Mouse (Mus musculus) ES-Bruce4 (cell line): ENCODE data around the gene Nceh1.

Source experiments
- CTCF ChIP-seq: IDR thresholded peaks from one replicate; pipeline ENCODE4 v1.8.1; 2011; ENCODE audit warnings: low read depth, low read length
- POLR2A ChIP-seq: IDR thresholded peaks from one replicate; pipeline ENCODE4 v1.8.1; 2011; ENCODE audit warnings: low read length; ENCODE audit not compliant: insufficient read depth

DNA sequence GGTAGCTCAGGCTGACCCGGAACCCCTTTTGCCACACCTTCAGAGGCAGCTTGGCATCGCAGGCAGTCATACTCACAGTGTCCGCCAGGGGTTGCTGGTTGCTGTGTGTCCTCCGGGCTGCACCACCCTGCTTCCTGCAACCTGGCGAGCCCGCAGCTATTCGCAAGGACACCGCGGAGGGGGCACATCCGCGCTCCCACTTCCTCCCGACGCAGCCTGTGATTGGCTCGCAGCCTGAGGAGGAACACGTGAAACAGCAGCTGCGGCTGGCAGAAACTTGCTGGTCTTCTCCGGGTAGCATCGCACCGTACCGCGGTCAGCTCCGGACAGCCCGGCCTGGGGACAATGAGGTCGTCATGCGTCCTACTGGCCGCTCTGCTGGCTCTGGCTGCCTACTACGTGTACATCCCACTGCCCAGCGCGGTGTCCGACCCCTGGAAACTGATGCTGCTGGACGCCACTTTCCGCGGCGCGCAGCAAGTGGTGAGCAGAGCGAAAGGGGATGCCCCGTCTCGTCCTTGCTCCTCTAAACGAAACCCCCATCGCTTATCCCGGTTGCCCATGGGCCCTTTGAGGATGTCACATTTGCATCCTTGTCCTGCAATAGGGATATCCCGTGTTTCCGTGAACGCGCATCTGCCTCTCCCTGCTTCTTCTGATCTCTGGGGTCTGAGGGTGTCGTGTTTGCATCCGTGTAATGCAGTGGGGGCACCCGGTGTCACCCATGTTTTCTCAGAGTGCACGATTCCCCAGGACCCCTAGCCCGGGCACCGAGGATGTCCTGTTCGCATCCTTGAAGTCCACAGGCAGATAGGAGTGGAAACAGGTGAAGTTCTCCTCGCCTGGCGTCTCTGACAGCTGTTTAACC, at the start of gene Nceh1:
- TF ChIP-seq CTCF (peak; percentile 84), POLR2A (no peak)
